Mouse (Mus musculus) liver, adult 2 months (tissue): ENCODE data around the gene Nfatc2. TPM values are rescaled to one million over a fixed set of nuclear protein-coding genes. Genes with fewer than 3 reads are reported as not detected.

Experiments
- DNase-seq: peaks from one replicate; pipeline ENCODE4 v3.0.0-alpha.2; 2011; ENCODE audit warnings: low read depth, low spot score; ENCODE audit errors: extremely low read depth
- H3K27ac ChIP-seq: fragments of 200-500 bp; replicated peaks from 2 replicates; pipeline ENCODE4 v1.5.1; 2012; ENCODE audit warnings: low read depth, mild to moderate bottlenecking, control low read depth, inconsistent platforms, low read length; ENCODE audit not compliant: insufficient read depth
- H3K27me3 ChIP-seq: fragments of 200-500 bp; 2 replicates; pipeline ENCODE4 v1.6.1; 2012; ENCODE audit warnings: mild to moderate bottlenecking, moderate library complexity, low read length, inconsistent platforms; ENCODE audit not compliant: control insufficient read depth, insufficient read depth
- H3K36me3 ChIP-seq: fragments of 200-500 bp; 2 replicates; pipeline ENCODE4 v1.6.1; 2012; ENCODE audit warnings: low read length, inconsistent platforms; ENCODE audit not compliant: control insufficient read depth, insufficient read depth
- H3K4me1 ChIP-seq: fragments of 200-500 bp; 2 replicates; pipeline ENCODE4 v1.6.1; 2011; ENCODE audit warnings: low read length; ENCODE audit not compliant: control insufficient read depth, insufficient read depth
- H3K4me3 ChIP-seq: fragments of 200-500 bp; 2 replicates; pipeline ENCODE4 v1.5.1; 2011; ENCODE audit warnings: low read depth, mild to moderate bottlenecking, control low read depth, low read length, moderate library complexity; ENCODE audit not compliant: insufficient read depth
- H3K79me2 ChIP-seq: fragments of 200-500 bp; 2 replicates; pipeline ENCODE4 v1.6.1; 2012; ENCODE audit warnings: inconsistent platforms, mild to moderate bottlenecking, low read length, moderate library complexity; ENCODE audit not compliant: control insufficient read depth, insufficient read depth
- H3K9ac ChIP-seq: fragments of 200-500 bp; 2 replicates; pipeline ENCODE4 v1.6.1; 2012; ENCODE audit warnings: low read depth, mild to moderate bottlenecking, control low read depth, inconsistent platforms, low read length
- CTCF ChIP-seq: fragments of 200-500 bp; IDR thresholded peaks from 2 replicates; pipeline ENCODE4 v1.5.1; 2011; ENCODE audit warnings: low read depth, low read length, control low read depth
- POLR2A ChIP-seq: fragments of 200-500 bp; IDR thresholded peaks from 2 replicates; pipeline ENCODE4 v1.6.1; 2011; ENCODE audit warnings: low read length, control low read depth; ENCODE audit not compliant: insufficient read depth; ENCODE audit errors: extremely low read depth
- WGBS: fragments of 180-500 bp; shearing (Covaris S2); methylation state at CpG from one replicate; pipeline ENCODE4 v1.1.7; 2018; 5-methylcytosine and 5-hydroxymethylcytosine counted together
- polyA plus RNA-seq: library from polyadenylated mRNA; depleted of rRNA; stranded (reverse); fragments of >200 nt; gene quantifications from 2 replicates; pipeline ENCODE4 v1.2.3, GENCODE M21; 2012
- total RNA-seq: library from RNA; depleted of rRNA; stranded (reverse); fragments of >200 nt; gene quantifications from 2 replicates; pipeline ENCODE4 v1.2.3, GENCODE M21; 2014

The Nfatc2 gene
- total and polyA plus RNA-seq, 2 experiments: 0.09 to 0.20 TPM

DNA sequence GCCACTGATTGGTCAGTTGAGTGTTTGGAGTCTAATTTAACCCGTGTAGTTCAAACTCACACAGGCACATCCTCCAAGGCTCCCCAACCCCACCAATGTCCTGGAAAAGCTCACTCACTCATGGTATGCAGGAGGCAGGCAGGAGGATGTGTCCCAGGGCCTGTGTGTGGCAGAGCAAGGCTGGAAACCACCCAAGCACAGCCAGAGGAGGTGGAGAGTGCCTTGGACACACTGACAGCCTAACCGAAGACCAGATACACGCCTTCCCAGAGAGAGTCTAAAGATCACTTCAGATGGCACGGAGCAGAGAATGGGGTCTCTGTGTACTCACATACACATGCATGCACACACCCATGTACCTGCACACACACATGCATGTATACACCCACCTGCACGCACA lies 153.4 kb downstream of the Nfatc2 start:
- no peaks in the 10 kb centered on the region for H3K4me1 ChIP-seq
- no peak for DNase-seq
- WGBS: 43% methylated on average over 5 of the region's 5 CpGs
- no peaks in the 10 kb centered on the region for H3K36me3 ChIP-seq
- no peaks in the 10 kb centered on the region for H3K79me2 ChIP-seq
- no peak overlapping the region for H3K27ac ChIP-seq
- no peaks in the 10 kb centered on the region for H3K27me3 ChIP-seq
- no peak overlapping the region for H3K4me3 ChIP-seq
- no peak overlapping the region for H3K9ac ChIP-seq
- TF ChIP-seq POLR2A (no peak), CTCF (no peak)

DNA sequence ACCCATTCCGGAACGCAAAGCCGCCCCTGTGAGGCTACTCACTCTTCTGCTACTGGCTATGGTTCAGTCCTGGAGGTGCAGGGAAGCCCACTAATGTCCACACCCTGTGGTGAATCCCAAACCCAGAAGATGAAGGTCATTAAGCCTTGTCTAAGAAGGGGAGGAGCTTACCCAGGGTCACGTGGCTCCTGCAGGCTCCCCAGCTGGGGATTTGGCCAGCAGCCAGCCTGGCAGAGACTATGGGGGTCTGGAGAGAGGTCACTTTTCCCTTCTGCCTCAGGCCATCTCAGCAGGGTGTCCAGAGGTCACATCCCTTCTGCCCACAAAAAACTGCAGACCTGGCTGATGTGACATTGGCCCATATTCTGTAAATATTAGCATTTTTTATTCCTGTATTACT lies 153.9 kb downstream of the Nfatc2 start:
- H3K4me1 ChIP-seq: no peaks in the 10 kb centered on the region
- no peaks in the 10 kb centered on the region for H3K27me3 ChIP-seq
- no peaks in the 10 kb centered on the region for H3K36me3 ChIP-seq
- no peak overlapping the region for H3K9ac ChIP-seq
- TF ChIP-seq POLR2A: no peak
- no peak for TF ChIP-seq CTCF
- DNase-seq: peak; percentile 2
- no peak overlapping the region for H3K27ac ChIP-seq
- no peak overlapping the region for H3K4me3 ChIP-seq
- WGBS: 21% methylated on average over 4 of the region's 4 CpGs
- no peaks in the 10 kb centered on the region for H3K79me2 ChIP-seq

DNA sequence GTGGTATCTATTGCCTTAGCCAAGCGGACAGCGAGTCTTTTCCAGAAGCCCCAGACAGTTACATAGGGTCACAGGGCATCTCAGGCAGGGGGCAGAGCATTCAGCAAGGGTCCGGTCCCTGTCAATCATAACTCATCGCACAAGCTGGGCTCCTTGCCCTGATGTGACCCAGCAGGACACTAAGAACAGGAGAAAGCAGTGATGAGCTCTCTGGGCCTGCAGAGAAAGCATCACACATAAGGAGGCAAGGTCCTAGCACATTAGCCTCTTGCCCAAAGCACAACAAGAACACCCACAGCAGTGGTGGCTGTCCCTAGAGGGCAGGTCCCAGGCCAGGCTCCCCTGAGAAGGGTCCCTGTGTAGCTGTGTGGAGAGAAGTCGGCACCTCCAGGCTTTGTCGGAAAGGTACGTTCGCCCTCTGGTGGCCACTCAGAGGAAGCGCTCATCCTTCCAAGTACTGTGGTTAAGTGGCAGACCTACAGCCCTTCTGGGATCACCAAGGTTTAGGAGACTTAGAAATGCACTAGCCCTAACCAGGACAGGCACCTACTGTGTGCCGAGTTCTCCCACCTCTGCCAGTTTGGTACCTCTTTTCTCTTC lies 156.1 kb downstream of the Nfatc2 start:
- TF ChIP-seq POLR2A (no peak), CTCF (peak; percentile 91)
- DNase-seq: peak; percentile 31
- Histone ChIP-seq H3K36me3 (no peaks in the 10 kb centered on the region), H3K27ac (no peak overlapping the region), H3K27me3 (no peaks in the 10 kb centered on the region), H3K79me2 (no peaks in the 10 kb centered on the region), H3K9ac (no peak overlapping the region), H3K4me3 (no peak overlapping the region), H3K4me1 (no peaks in the 10 kb centered on the region)
- 34% methylated on average over 10 of the region's 10 CpGs for WGBS

DNA sequence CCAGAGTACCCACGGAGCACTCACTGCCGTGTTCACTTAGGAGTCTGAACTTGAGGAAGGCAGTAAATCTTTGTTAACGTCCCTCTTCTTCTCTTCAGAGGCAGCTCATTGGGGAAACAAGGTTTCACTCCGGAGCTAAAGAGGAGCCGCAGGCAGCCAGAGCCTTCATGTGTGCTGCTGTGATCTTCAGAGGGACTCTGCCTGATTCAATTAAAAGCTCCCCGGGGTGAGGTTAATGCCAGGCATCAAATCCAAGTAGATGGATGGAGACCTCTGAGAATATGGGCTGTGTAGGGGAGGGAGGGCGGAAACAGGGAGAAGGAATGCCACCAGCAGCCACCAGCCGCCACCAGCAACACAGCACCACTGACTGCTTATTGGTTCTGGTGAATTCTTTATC lies 157.3 kb downstream of the Nfatc2 start:
- no peak overlapping the region for H3K4me3 ChIP-seq
- no peak overlapping the region for H3K9ac ChIP-seq
- no peaks in the 10 kb centered on the region for H3K4me1 ChIP-seq
- H3K79me2 ChIP-seq: no peaks in the 10 kb centered on the region
- no peaks in the 10 kb centered on the region for H3K36me3 ChIP-seq
- 53% methylated on average over 8 of the region's 8 CpGs for WGBS
- TF ChIP-seq POLR2A: no peak
- TF ChIP-seq CTCF: no peak
- DNase-seq: no peak
- H3K27me3 ChIP-seq: no peaks in the 10 kb centered on the region
- H3K27ac ChIP-seq: no peak overlapping the region

DNA sequence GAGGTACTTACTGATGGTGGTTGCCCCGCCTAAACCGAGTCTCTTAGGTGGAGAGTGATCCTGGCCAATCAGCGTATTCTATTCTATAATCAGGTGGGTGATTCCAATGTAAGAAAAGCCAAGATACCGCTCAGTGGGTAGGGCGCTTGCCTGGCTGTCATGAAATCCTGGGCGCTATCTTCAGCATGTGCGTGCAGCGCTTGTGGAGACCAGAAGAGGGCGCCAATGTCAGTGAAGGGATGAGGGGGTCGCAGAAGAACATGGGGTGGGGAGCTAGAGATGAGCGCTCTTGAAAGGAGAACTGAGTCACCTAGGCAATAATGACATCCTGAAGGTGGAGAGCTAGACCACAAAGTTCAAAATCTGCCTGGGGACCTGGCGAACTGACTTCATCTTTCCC lies 160.0 kb downstream of the Nfatc2 start:
- Histone ChIP-seq H3K4me1 (no peaks in the 10 kb centered on the region), H3K36me3 (no peaks in the 10 kb centered on the region), H3K9ac (no peak overlapping the region), H3K4me3 (no peak overlapping the region), H3K79me2 (no peaks in the 10 kb centered on the region), H3K27ac (no peak overlapping the region), H3K27me3 (no peaks in the 10 kb centered on the region)
- WGBS: 91% methylated on average over 12 of the region's 12 CpGs
- TF ChIP-seq CTCF: no peak
- no peak for TF ChIP-seq POLR2A
- no peak for DNase-seq

DNA sequence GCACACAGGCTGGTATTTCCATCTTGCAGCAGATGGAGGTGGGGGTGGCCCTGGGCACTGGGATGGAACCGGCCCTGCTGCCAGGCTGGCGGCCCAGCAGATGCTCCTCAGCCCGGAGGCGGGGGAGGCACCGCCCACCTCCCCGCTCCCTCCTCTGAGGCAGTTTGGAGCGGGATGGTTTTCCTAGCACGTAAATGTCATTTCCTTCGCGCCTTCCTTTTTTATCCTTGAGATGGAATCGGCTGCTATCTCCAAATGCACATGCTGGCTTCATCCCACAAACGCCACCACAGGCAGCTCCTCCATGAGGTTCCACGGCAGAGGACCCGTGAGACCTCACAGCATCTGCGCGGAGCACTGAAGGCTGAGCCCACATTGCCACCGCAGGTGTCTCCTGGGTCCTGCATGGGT lies 160.5 kb downstream of the Nfatc2 start:
- 89% methylated on average over 17 of the region's 17 CpGs for WGBS

More for the DNA sequence above, 160.5 kb downstream of the Nfatc2 start:
- Histone ChIP-seq H3K36me3 (no peaks in the 10 kb centered on the region), H3K4me1 (no peaks in the 10 kb centered on the region), H3K79me2 (no peaks in the 10 kb centered on the region), H3K27me3 (no peaks in the 10 kb centered on the region), H3K27ac (no peak overlapping the region), H3K4me3 (no peak overlapping the region), H3K9ac (no peak overlapping the region)
- TF ChIP-seq POLR2A: no peak
- no peak for TF ChIP-seq CTCF
- DNase-seq: no peak
